Mouse (Mus musculus) kidney, adult 9 months (tissue): ENCODE data around the gene Tmem108.
A peak's percentile ranks its signal among the peaks of the same experiment; 100 is the strongest.

Source experiments
- DNase-seq: peaks from one replicate; pipeline ENCODE4 v3.0.0; 2022

The Tmem108 gene

DNA sequence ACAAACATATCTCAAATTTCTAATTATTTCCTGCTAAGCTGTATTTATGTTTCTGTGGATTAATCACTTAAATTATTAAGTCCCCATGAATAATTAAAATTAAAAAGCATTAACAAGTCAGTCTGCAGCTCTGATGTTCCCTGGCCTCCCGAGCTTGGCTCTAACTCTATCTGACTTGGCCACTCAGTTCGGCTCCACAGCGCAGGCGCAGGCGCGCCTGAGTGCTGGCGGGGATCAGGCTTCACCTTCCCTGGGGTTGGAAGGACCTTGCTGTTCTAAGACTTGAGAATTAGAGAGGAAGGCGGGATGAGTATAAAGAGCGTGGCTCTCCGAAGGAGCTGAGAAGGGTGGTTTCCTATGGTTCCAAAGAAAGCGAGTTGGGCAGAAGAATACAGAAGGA, 41.6 kb downstream of the Tmem108 start:
- DNase-seq, result no peak

- no peak for DNase-seq
Measured at GRCm38 (mm10) chr9:103716002-103716401, 45.6 kb downstream of the Tmem108 start.

- peak; percentile 76 for DNase-seq
Measured at GRCm38 (mm10) chr9:103715352-103715751, 46.3 kb downstream of the Tmem108 start.

- DNase-seq, result peak; percentile 30
Measured at GRCm38 (mm10) chr9:103713230-103713629, 48.4 kb downstream of the Tmem108 start.

GRCm38 (mm10) chr9:103712711-103713110, 48.9 kb downstream of the Tmem108 start:
- DNase-seq, result no peak

- no peak for DNase-seq
Measured at GRCm38 (mm10) chr9:103709694-103710093, 51.9 kb downstream of the Tmem108 start.

DNA sequence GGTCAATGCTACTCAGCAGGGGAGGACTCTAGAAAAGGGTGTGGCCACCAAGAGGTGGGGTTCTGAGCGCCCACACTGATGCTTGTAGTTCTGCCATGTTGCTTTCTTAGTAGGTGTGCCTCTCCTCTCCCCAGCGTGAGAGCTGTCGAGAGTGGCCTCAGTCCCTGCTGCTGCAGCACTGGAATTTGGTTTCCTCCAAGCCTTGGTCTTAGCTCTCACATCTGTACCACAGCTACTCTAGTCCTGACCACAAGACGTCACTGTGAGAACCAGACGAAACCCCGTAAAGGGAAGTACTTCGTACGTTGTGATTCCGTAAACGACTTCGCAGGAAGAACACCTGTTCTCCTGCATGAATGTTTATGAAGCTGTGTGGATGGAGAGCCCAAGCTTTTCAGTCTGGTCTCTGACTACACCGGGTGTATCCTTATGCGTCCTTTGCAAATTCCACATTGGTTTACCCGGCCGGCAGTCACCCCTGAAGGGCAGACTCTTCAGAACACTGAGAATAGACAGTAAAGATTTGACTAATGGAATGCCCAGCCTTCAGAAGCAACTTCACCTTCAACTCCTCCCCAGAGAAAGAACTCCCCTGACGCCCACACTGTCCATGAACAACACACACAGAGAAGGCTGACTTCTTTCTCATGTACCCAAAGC, 53.0 kb downstream of the Tmem108 start:
- DNase-seq, result no peak

DNA sequence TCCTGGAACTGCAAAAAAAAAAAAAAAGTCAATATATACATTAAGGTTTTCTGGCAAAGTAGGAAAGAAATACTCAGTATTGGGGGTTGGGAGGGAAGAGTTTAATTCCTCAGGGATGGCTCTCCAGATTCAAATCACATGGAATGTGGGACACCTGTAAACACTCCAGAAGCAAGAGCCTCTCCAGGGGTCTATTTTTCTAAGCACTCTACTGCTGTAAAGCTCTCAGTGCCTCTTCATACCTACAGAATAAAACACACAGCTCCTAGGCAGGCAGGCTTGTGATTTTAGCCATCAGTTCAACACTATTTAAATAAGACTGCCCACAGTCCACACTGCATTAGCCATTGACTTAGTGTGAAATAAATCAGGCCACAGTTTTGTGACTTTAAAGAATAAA, 53.8 kb downstream of the Tmem108 start:
- no peak for DNase-seq

DNA sequence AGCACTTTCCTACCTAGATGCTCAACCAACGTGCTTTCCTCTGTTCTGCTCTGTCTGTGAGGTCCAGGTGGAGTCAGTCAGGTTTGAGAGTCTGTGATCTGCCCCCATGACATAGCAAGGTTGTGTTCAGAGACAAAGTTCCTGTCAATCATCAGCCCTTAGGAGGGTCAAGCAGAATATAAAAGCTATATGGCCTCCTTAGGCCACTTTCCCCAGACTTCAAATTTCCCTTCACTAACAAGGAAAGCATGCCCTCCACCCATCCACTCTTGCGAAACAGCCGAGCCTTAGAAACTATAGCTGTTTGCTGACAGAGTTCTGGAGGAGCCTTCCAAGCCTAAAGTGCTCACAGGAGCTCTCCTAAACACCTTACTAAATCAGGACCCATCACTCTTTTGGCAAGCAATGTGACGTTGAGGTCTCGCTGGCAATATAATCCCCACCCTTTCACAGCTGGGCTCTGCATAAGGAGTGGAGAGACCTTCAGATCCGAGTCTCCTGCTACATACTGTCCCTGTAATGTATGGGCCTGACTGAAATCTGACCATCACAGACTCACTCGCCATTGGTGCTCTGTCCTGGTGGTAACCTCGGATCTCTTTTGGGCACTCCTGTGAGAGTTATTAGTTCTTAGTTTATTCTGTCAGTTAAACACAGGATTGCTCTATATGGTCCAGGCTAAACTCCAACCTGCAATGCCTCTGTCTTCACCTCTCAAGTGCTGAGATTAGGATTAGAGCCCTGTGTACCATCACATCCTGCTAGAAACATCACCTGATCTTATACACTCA, 54.4 kb downstream of the Tmem108 start:
- DNase-seq, result no peak

- DNase-seq, result no peak
Measured at GRCm38 (mm10) chr9:103705717-103706116, 55.9 kb downstream of the Tmem108 start.

- no peak for DNase-seq
Measured at GRCm38 (mm10) chr9:103703014-103703413, 58.6 kb downstream of the Tmem108 start.

DNA sequence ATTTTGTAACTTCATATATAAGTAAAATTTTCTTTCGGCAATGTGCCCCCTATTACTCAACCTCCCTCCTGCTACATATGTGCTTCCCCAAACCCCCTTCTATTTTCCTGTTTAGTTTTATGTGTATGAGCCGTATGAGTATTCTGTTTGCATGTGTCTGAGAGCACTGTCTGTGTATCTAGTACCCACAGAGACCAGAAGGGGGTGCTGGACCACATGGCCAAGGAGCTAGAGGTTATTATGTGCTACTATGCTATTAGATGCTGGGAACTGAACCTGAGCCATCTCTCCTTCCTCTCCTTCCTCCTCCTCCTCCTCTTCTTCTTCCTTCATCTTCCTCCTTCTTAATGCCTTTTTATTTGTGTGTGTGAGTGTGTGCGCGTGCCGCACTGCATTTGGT, 59.2 kb downstream of the Tmem108 start:
- no peak for DNase-seq

GRCm38 (mm10) chr9:103701448-103701847, 60.2 kb downstream of the Tmem108 start:
- no peak for DNase-seq

- no peak for DNase-seq
Measured at GRCm38 (mm10) chr9:103700240-103700639, 61.4 kb downstream of the Tmem108 start.

- no peak for DNase-seq
Measured at GRCm38 (mm10) chr9:103696967-103697366, 64.7 kb downstream of the Tmem108 start.

DNA sequence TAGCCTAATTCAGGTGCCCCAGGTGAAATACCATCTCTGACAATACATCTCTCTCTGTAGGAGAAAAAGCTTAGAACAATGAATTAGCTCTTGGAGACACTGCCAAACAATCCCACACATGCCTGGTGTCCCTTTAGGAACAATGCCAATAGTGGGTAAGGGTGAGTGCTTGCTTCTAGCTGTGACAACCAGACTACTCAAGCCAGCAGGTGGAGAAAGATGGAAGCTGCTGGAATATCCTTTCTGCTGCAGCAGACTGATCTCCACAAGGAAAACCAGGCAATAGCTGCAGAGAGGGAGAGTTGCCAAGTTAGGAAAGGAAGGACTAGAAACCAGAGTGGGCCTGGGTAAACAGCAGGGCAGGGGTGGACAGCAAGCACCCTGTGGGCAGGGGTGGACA, 67.8 kb downstream of the Tmem108 start:
- no peak for DNase-seq

GRCm38 (mm10) chr9:103692699-103693098, 68.9 kb downstream of the Tmem108 start:
- no peak for DNase-seq

DNA sequence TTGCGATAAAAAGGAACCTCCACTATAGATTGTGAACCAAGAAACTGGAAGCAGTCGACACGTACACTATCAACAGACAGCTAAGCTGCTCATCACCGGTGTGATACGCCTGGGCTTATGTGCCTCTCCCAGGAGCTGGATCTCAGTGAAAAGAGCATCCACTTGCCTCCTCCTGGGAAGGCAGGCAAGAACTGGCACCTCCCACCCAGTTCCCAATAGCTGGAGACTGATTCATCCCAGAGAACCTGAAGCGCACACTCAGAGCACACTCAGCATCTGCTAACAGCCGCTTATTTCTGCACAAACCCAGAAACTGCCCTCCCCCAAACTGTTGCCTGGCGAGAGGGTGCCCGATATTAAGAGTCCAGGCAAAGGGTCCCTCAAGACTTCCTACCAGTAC, 69.8 kb downstream of the Tmem108 start:
- no peak for DNase-seq

DNA sequence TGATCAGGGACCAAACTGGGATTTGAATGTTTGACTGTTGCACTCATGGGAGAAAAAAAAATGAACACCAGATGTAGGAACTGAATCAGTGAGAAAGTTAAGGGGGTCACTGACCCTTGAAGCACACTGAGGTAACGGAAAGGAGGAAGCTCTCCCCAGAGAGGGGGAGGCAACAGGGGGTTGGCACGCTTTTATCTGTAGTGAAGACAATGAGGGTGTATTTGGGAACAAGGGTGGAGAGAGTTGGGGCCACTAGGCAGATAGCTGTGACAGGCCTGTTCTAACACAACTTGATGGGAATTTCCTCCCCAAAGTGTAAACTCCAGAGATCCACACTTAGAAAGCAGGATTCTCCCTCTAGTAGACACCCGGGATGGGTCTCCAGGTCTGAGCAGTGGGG, 71.2 kb downstream of the Tmem108 start:
- no peak for DNase-seq

DNA sequence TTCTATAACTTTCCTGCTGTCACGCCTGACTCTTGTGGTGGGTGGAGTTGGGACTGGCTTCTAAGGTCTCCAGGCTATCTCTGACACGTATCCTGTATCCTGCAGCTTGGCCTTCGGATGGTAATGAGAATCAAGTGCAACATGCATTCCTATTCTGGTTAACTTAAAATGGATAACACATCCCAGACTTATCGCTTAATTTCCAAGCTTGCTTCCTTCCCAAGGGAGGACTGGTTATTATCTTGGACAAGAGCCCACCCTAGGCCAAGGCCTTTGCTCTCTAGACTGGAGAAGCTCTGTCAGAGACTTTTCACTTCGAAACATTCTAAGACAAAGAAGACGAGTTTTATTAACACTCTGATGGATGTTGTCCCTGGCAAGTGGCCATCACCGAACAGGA, 71.9 kb downstream of the Tmem108 start:
- no peak for DNase-seq

DNA sequence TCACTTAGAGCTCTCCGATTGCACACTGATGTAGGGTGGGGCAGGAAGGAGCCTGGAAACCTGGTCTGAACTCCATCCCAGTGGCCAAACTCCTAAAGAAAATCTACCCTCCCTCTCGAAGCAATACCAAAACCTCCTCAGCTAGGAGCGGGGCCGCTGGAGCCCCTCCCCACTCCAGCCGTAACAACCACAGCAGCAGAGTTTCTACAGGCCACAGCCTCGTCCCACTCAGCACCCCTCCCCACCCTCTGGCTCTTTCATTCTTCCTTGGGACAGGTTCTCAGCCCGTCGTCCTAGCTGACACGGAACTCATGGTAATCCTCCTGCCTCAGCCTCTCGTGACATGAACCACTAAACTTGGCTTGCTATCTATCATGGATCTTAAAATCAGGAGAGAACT, 72.6 kb downstream of the Tmem108 start:
- no peak for DNase-seq

- no peak for DNase-seq
Measured at GRCm38 (mm10) chr9:103687130-103687529, 74.5 kb downstream of the Tmem108 start.

- DNase-seq, result no peak
Measured at GRCm38 (mm10) chr9:103681741-103682330, 79.8 kb downstream of the Tmem108 start.

GRCm38 (mm10) chr9:103679234-103679633, 82.4 kb downstream of the Tmem108 start:
- no peak for DNase-seq
